Mouse (Mus musculus) hindbrain, embryonic 15.5 days (tissue): ENCODE measurements around the gene Mrap. TPM values are rescaled to one million over a fixed set of nuclear protein-coding genes. Genes with fewer than 3 reads are reported as not detected.

Experiments
- ATAC-seq: fragments of 200-750 bp; cut with Nextera tagmentation; 2 replicates; pipeline ENCODE4 v1.8.0; 2017; ENCODE audit warnings: low read depth, moderate number of reproducible peaks, moderate TSS enrichment; ENCODE audit not compliant: low FRiP score
- H3K27ac ChIP-seq: fragments of 300-500 bp; sonication (generic); replicated peaks from 2 replicates; pipeline ENCODE4 v1.5.1; 2015; ENCODE audit warnings: mild to moderate bottlenecking, inconsistent platforms
- H3K27me3 ChIP-seq: fragments of 300-500 bp; sonication (generic); 2 replicates; pipeline ENCODE4 v1.6.1; 2015; ENCODE audit warnings: control low read depth, inconsistent platforms
- H3K36me3 ChIP-seq: fragments of 300-500 bp; sonication (generic); 2 replicates; pipeline ENCODE4 v1.6.1; 2015; ENCODE audit warnings: control low read depth, inconsistent platforms
- H3K4me1 ChIP-seq: fragments of 300-500 bp; sonication (generic); replicated peaks from 2 replicates; pipeline ENCODE4 v1.6.1; 2015; ENCODE audit warnings: control low read depth, inconsistent platforms
- H3K4me2 ChIP-seq: fragments of 300-500 bp; sonication (generic); 2 replicates; pipeline ENCODE4 v1.6.1; 2015; ENCODE audit warnings: moderate library complexity, mild to moderate bottlenecking, inconsistent platforms
- H3K4me3 ChIP-seq: fragments of 300-500 bp; sonication (generic); 2 replicates; pipeline ENCODE4 v1.5.1; 2015; ENCODE audit warnings: mild to moderate bottlenecking, inconsistent platforms
- H3K9ac ChIP-seq: fragments of 300-500 bp; sonication (generic); 2 replicates; pipeline ENCODE4 v1.6.1; 2015; ENCODE audit warnings: inconsistent platforms
- H3K9me3 ChIP-seq: fragments of 300-500 bp; sonication (generic); 2 replicates; pipeline ENCODE4 v1.6.1; 2016; ENCODE audit warnings: control low read depth, inconsistent platforms
- WGBS: fragments of 180-500 bp; shearing (Covaris S2); methylation state at CpG from one replicate; pipeline ENCODE4 v1.1.7; 2015; 5-methylcytosine and 5-hydroxymethylcytosine counted together
- polyA plus RNA-seq: library from polyadenylated mRNA; unstranded; fragments of >200 nt; fragmentation: Nextera tagmentation; extraction: Ambion mirVana; gene quantifications from 2 replicates; pipeline ENCODE4 v1.2.1, GENCODE M21; 2015

Mrap gene
- polyA plus RNA-seq, 1 experiment from 2014 or later = 0.30 TPM

GRCm38 (mm10) chr16:90792500-90792899, 54.5 kb downstream of the Mrap start:
- no peaks in the 10 kb centered on the region for H3K27me3 ChIP-seq
- H3K27ac ChIP-seq = no peak overlapping the region
- H3K9ac ChIP-seq = no peak overlapping the region
- no peaks in the 10 kb centered on the region for H3K9me3 ChIP-seq
- WGBS = 90% methylated on average over 3 of the region's 3 CpGs
- H3K4me2 ChIP-seq = no peak overlapping the region
- no peak overlapping the region for H3K4me3 ChIP-seq
- no peaks in the 10 kb centered on the region for H3K4me1 ChIP-seq
- H3K36me3 ChIP-seq = peaks cover 85% of the 10 kb centered on the region
- no peak for ATAC-seq

GRCm38 (mm10) chr16:90794708-90795107, 56.7 kb downstream of the Mrap start:
- Histone ChIP-seq H3K27me3 (no peaks in the 10 kb centered on the region), H3K4me3 (no peak overlapping the region), H3K27ac (no peak overlapping the region), H3K4me1 (no peaks in the 10 kb centered on the region), H3K4me2 (no peak overlapping the region), H3K9ac (no peak overlapping the region), H3K9me3 (no peaks in the 10 kb centered on the region), H3K36me3 (peaks cover 75% of the 10 kb centered on the region)
- no peak for ATAC-seq

DNA sequence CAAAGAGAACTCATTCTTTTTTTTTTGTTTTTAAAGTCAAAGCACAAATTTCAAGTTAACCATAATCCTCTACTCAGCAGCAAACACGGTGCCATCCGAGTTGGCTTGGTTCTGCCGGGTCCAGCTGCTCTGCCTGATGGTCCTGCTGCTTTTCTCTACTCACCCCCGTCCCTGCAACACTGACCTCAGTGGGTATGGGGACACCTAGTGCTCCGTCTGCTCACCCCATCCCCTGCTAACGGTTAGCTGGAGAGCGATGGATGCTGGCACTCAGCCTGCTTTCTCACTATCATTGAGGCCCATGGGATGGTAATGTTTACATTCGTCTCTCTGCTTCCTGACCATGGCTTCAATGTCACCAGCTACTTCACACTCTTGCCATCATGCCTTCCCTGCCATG, 60.4 kb downstream of the Mrap start:
- no peaks in the 10 kb centered on the region for H3K4me1 ChIP-seq

DNA sequence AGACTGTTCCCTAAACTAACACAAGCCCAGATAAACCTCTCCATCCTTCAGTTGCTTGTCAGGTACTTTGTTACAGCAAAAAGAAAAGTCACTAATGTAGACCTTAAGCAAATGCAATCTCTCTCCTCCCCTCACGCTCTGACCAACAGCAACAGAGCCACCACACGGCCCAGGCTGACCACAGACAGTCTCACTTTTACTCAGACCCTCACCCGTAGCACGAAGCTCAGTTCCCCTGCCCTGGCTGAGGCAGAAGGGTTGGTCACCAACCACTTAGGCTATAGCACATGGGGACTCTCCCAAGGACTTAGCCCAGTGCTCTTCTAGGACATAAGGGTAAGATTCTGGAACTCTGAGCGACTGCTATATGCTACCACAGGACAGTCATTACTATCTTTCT, 60.8 kb downstream of the Mrap start:
- H3K27me3 ChIP-seq = no peaks in the 10 kb centered on the region
- 89% methylated on average over 5 of the region's 5 CpGs for WGBS
- no peak overlapping the region for H3K27ac ChIP-seq
- H3K4me3 ChIP-seq = no peak overlapping the region
- ATAC-seq = no peak
- H3K9me3 ChIP-seq = no peaks in the 10 kb centered on the region
- H3K4me1 ChIP-seq = no peaks in the 10 kb centered on the region
- H3K4me2 ChIP-seq = no peak overlapping the region
- H3K36me3 ChIP-seq = peaks cover 65% of the 10 kb centered on the region
- H3K9ac ChIP-seq = no peak overlapping the region

More for the DNA sequence above, 60.4 kb downstream of the Mrap start:
- 85% methylated on average over 8 of the region's 8 CpGs for WGBS
- Histone ChIP-seq H3K9ac (no peak overlapping the region), H3K4me2 (no peak overlapping the region), H3K9me3 (no peaks in the 10 kb centered on the region), H3K27me3 (no peaks in the 10 kb centered on the region), H3K36me3 (peaks cover 63% of the 10 kb centered on the region), H3K4me3 (no peak overlapping the region), H3K27ac (no peak overlapping the region)
- ATAC-seq = no peak

Other genes starting within 250 kb of the Mrap start
- 30.1 and 30.3 TPM in 2 replicates for gene Mis18a, start 10.8 kb upstream of the Mrap start, polyA plus RNA-seq
- gene Urb1, start 72.2 kb downstream of the Mrap start, polyA plus RNA-seq = 9.3 and 9.6 TPM in 2 replicates
- 2.8 and 4.5 TPM in 2 replicates for gene Eva1c, start 88.5 kb downstream of the Mrap start, polyA plus RNA-seq
- 51.2 and 53.4 TPM in 2 replicates for gene Cfap298, start 196.9 kb downstream of the Mrap start, polyA plus RNA-seq